Mouse (Mus musculus) E14TG2a.4 (cell line): ENCODE measurements around the gene Dnaic2.

Source experiments
- CTCF ChIP-seq: conservative IDR thresholded peaks from 2 replicates; pipeline ENCODE4 v1.5.1; 2014; ENCODE audit warnings: low read length
- NANOG ChIP-seq: IDR thresholded peaks from 2 replicates; pipeline ENCODE4 v1.6.1; 2014; ENCODE audit warnings: borderline replicate concordance, low read length, mixed read lengths
- POU5F1 ChIP-seq: IDR thresholded peaks from 2 replicates; pipeline ENCODE4 v1.6.1; 2014; ENCODE audit warnings: low read length, borderline replicate concordance

DNA sequence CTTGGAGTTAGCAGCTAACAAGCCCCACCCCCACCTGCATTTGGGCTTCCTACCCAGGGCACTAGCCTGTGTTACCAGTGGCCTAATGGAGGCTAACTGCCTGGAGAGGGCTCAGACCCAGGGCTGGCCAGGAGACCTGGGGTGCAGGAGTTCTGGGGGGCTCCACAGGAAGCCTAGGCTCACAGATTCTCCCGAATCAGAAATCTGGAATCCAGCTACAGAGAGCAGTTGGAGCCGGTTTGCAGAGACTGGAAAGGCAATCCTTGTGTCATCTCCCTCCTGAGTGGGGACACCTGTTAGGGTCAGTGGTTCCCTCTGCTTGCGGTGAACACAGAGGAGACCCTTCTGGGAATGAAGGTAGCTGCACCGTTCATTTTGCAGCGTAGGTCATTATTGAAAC lies 46.2 kb upstream of the Dnaic2 start:
- TF ChIP-seq CTCF (no peak), POU5F1 (no peak), NANOG (no peak)
